8 mouse cellular contexts compared by ENCODE assay signal in genomic region chr4:133299701-133300100, GRCm38 (mm10). TPM values are rescaled to one million over a fixed set of nuclear protein-coding genes. Genes with fewer than 3 reads are reported as not detected.
DNase-seq lines count a peak whose midpoint lies in the region; ATAC-seq and TF ChIP-seq lines count a peak whose summit lies in the region.

No protein-coding gene starts in this region.

- peak overlapping the region; percentile 88; the same call in 1 of the 2 replicates for H3K27ac ChIP-seq in thymus, adult 2 months (ENCODE audit: control insufficient read depth, insufficient read depth, low read length)

- peaks cover 21% of the 10 kb centered on the region for H3K4me1 ChIP-seq in thymus, adult 2 months (replicated peaks; ENCODE audit: control insufficient read depth, insufficient read depth, low read length)

- ATAC-seq in granulocyte monocyte progenitor cell, adult 5-6 weeks (replicated peaks; ENCODE audit: poor library complexity, severe bottlenecking) = no peak
- ATAC-seq in erythroblast, adult 5-6 weeks (replicated peaks; ENCODE audit: low FRiP score, poor library complexity, severe bottlenecking) = no peak

- TF ChIP-seq CTCF in thymus, adult 2 months (IDR thresholded peaks at IDR 0.05; ENCODE audit: borderline replicate concordance, control insufficient read depth, extremely low read depth, insufficient read depth, low read length, poor library complexity) = no peak

- DNase-seq in thymus, adult 2 months = no peak
- DNase-seq in thymus, postnatal 14 days = no peak
- DNase-seq in frontal cortex, postnatal 25 days (ENCODE audit: low spot score in 2 of 2) = peak; percentile 38 to 47
- peak; percentile 72 to 78 for DNase-seq in left cerebral cortex, postnatal 36 days (ENCODE audit: low spot score in 2 of 2)
- no peak for DNase-seq in adrenal gland, postnatal 36 days
- no peak for DNase-seq in urinary bladder, postnatal 4 days (ENCODE audit: low spot score in 2 of 2)

- H3K4me3 ChIP-seq in thymus, adult 2 months (ENCODE audit: control insufficient read depth, insufficient read depth, low read length) = no peak overlapping the region

- no peaks in the 10 kb centered on the region for H3K27me3 ChIP-seq in thymus, adult 2 months (ENCODE audit: control insufficient read depth, insufficient read depth, low read length)

- TF ChIP-seq POLR2A in thymus, adult 2 months (IDR thresholded peaks at IDR 0.05; ENCODE audit: control insufficient read depth, extremely low read depth, insufficient read depth, low read length, poor library complexity) = no peak

- intact Hi-C loops in left cerebral cortex, postnatal 36 days (cut with DNase I) = loop anchor here (5.0 kb wide), 1 partner anchor 47 kb away; no protein-coding TSS in a partner anchor

- 93% methylated on average over 5 of the region's 5 CpGs for WGBS in thymus, adult 2 months

- H3K36me3 ChIP-seq in thymus, adult 2 months (ENCODE audit: control insufficient read depth, insufficient read depth, low read length) = peaks cover 25% of the 10 kb centered on the region

RNA-seq across cellular contexts. Expression of gene Tmem222, which starts 22.1 kb away (rescaled TPM):
- polyA plus RNA-seq in thymus, adult 2 months (2012; rRNA removed) = 134 and 143 TPM in 2 replicates
- 10 to 100 TPM; 87.9 to 96.5 TPM for total RNA-seq in left cerebral cortex, postnatal 36 days (2021)
- total RNA-seq in adrenal gland, postnatal 36 days (2021) = 10 to 100 TPM; 64.0 to 74.4 TPM
- 52.0 and 54.1 TPM in 2 replicates for total RNA-seq in granulocyte monocyte progenitor cell, adult 5-6 weeks (2014; fragmentation: Nextera tagmentation)
- total RNA-seq in granulocyte monocyte progenitor cell, adult 5-6 weeks (2017) = 16.0 and 20.0 TPM in 2 replicates
- total RNA-seq in erythroblast, adult 5-6 weeks (2015; ENCODE audit: low replicate concordance) = 9.8 and 22.3 TPM in 2 replicates
- 1.5 and 6.7 TPM in 2 replicates for total RNA-seq in erythroblast, adult 5-6 weeks (2017; ENCODE audit: low replicate concordance)

RNA-seq across cellular contexts. Expression of gene Sytl1, which starts 36.8 kb away (rescaled TPM):
- 39.7 and 45.2 TPM in 2 replicates for polyA plus RNA-seq in thymus, adult 2 months (2012; rRNA removed)
- 1 to 10 TPM; 2.2 to 2.3 TPM for total RNA-seq in left cerebral cortex, postnatal 36 days (2021)
- 1 to 10 TPM; 1.4 to 1.5 TPM for total RNA-seq in adrenal gland, postnatal 36 days (2021)
- total RNA-seq in granulocyte monocyte progenitor cell, adult 5-6 weeks (2014; fragmentation: Nextera tagmentation) = 1.8 and 6.1 TPM in 2 replicates
- total RNA-seq in granulocyte monocyte progenitor cell, adult 5-6 weeks (2017) = 2.2 and 2.6 TPM in 2 replicates
- 0.96 and 1.0 TPM in 2 replicates for total RNA-seq in erythroblast, adult 5-6 weeks (2015; ENCODE audit: low replicate concordance)
- 0.28 and 1.4 TPM in 2 replicates for total RNA-seq in erythroblast, adult 5-6 weeks (2017; ENCODE audit: low replicate concordance)

RNA-seq across cellular contexts. Expression of gene Wdtc1, which starts 53.6 kb away (rescaled TPM):
- polyA plus RNA-seq in thymus, adult 2 months (2012; rRNA removed) = 107 and 124 TPM in 2 replicates
- 10 to 100 TPM; 58.6 to 59.8 TPM for total RNA-seq in left cerebral cortex, postnatal 36 days (2021)
- 10 to 100 TPM; 44.6 to 63.8 TPM for total RNA-seq in adrenal gland, postnatal 36 days (2021)
- 10.2 and 10.7 TPM in 2 replicates for total RNA-seq in granulocyte monocyte progenitor cell, adult 5-6 weeks (2014; fragmentation: Nextera tagmentation)
- total RNA-seq in granulocyte monocyte progenitor cell, adult 5-6 weeks (2017) = 7.2 and 9.1 TPM in 2 replicates
- total RNA-seq in erythroblast, adult 5-6 weeks (2015; ENCODE audit: low replicate concordance) = 8.6 and 9.6 TPM in 2 replicates
- total RNA-seq in erythroblast, adult 5-6 weeks (2017; ENCODE audit: low replicate concordance) = 8.4 and 18.3 TPM in 2 replicates

RNA-seq across cellular contexts. Expression of gene Map3k6, which starts 59.1 kb away (rescaled TPM):
- polyA plus RNA-seq in thymus, adult 2 months (2012; rRNA removed) = 2.8 and 4.6 TPM in 2 replicates
- total RNA-seq in left cerebral cortex, postnatal 36 days (2021) = 1 to 10 TPM; 6.8 to 8.1 TPM
- 10 to 100 TPM; 15.9 to 38.8 TPM for total RNA-seq in adrenal gland, postnatal 36 days (2021)
- 0.19 and 2.0 TPM in 2 replicates for total RNA-seq in granulocyte monocyte progenitor cell, adult 5-6 weeks (2014; fragmentation: Nextera tagmentation)
- 3.7 and 4.1 TPM in 2 replicates for total RNA-seq in granulocyte monocyte progenitor cell, adult 5-6 weeks (2017)
- total RNA-seq in erythroblast, adult 5-6 weeks (2015; ENCODE audit: low replicate concordance) = 0.96 and 4.6 TPM in 2 replicates
- 0.42 TPM in 1 of 2 replicates, not detected in the other for total RNA-seq in erythroblast, adult 5-6 weeks (2017; ENCODE audit: low replicate concordance)

Comparison
In these comparisons a context has a peak if more than half of its experiments do, and no peak if none do; other contexts are left out.
1. DNase-seq: peak in frontal cortex, postnatal 25 days (2 of 2) and left cerebral cortex, postnatal 36 days (2 of 2); none in thymus, adult 2 months (single experiment), thymus, postnatal 14 days (single experiment), adrenal gland, postnatal 36 days (0 of 2) and urinary bladder, postnatal 4 days (0 of 2).